Mouse (Mus musculus) brain, embryonic 14.5 days (tissue): ENCODE measurements around the gene Ebf1. TPM values are rescaled to one million over a fixed set of nuclear protein-coding genes. Genes with fewer than 3 reads are reported as not detected.

ENCODE experiments used
- DNase-seq: peaks from one replicate; pipeline ENCODE4 v3.0.0-alpha.2; 2011; ENCODE audit warnings: low read depth
- CTCF ChIP-seq: fragments of 200-500 bp; IDR thresholded peaks from 2 replicates; pipeline ENCODE4 v1.5.1; 2012; ENCODE audit warnings: inconsistent platforms, mild to moderate bottlenecking, moderate library complexity, borderline replicate concordance; ENCODE audit not compliant: insufficient read depth, insufficient read length; ENCODE audit errors: extremely low read depth
- POLR2A ChIP-seq: fragments of 200-500 bp; IDR thresholded peaks from 2 replicates; pipeline ENCODE4 v1.6.1; 2012; ENCODE audit warnings: mild to moderate bottlenecking, inconsistent platforms, borderline replicate concordance; ENCODE audit not compliant: poor library complexity, insufficient read depth, insufficient read length, severe bottlenecking; ENCODE audit errors: extremely low read depth
- polyA plus RNA-seq: library from polyadenylated mRNA; depleted of rRNA; stranded (reverse); fragments of >200 nt; gene quantifications from 2 replicates; pipeline ENCODE4 v1.2.3, GENCODE M21; 2012

Ebf1 gene
- polyA plus RNA-seq, 1 experiment: 53.1 TPM

GRCm38 (mm10) chr11:44621615-44622014 lies 4.5 kb downstream of the Ebf1 start:
- TF ChIP-seq POLR2A (no peak), CTCF (no peak)
- DNase-seq: no peak

GRCm38 (mm10) chr11:44622023-44622731 lies 5.1 kb downstream of the Ebf1 start:
- TF ChIP-seq CTCF (no peak), POLR2A (no peak)
- peak; percentile 78 for DNase-seq

DNA sequence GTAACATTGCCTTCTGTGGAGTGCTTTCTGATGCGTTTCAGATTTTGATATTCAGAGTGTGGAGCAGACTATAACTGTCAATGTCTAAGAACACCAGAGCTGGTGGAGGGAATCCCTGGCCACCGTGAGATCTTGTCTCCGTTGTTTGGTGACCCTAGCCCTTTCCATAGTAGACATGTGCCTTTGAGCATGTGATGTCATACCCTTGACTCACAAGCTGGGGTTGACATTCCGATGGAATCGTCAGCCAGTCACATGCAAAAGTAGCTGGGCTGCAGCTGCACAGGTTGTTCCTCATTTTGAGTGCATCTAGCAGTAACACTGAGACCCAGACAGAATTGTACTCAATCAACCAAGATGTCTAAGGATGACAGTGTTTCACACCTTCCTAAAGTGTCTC lies 7.4 kb downstream of the Ebf1 start:
- TF ChIP-seq POLR2A (no peak), CTCF (no peak)

DNA sequence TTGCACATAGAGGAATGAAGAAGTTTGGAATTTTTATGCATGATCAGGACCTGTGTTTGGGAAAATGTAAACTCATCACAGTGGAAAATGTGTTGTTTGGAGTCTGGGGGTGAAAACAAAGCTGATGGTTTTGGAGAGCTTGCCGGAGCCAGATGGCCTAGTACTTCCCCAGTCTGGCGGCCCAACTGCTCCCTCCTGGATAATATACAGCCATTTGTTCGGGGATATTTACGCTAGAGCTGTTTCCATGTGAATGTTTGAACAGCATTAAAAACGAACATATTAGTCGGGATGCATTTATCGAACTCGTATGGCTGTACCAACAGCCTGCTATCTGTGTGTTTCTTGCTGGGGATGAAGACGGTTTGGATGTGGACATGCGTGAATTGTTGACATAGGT lies 8.9 kb downstream of the Ebf1 start:
- DNase-seq: peak; percentile 86
- no peak for TF ChIP-seq POLR2A
- no peak for TF ChIP-seq CTCF

More for the DNA sequence above, 7.4 kb downstream of the Ebf1 start:
- no peak for DNase-seq

GRCm38 (mm10) chr11:44628412-44628811 lies 11.3 kb downstream of the Ebf1 start:
- TF ChIP-seq CTCF (no peak), POLR2A (no peak)

GRCm38 (mm10) chr11:44632064-44632968 lies 15.2 kb downstream of the Ebf1 start:
- DNase-seq: no peak
- TF ChIP-seq CTCF (no peak), POLR2A (no peak)

More at GRCm38 (mm10) chr11:44628412-44628811, 11.3 kb downstream of the Ebf1 start:
- DNase-seq: no peak

GRCm38 (mm10) chr11:44633001-44633693 lies 16.0 kb downstream of the Ebf1 start:
- no peak for TF ChIP-seq CTCF
- TF ChIP-seq POLR2A: no peak
- DNase-seq: no peak

DNA sequence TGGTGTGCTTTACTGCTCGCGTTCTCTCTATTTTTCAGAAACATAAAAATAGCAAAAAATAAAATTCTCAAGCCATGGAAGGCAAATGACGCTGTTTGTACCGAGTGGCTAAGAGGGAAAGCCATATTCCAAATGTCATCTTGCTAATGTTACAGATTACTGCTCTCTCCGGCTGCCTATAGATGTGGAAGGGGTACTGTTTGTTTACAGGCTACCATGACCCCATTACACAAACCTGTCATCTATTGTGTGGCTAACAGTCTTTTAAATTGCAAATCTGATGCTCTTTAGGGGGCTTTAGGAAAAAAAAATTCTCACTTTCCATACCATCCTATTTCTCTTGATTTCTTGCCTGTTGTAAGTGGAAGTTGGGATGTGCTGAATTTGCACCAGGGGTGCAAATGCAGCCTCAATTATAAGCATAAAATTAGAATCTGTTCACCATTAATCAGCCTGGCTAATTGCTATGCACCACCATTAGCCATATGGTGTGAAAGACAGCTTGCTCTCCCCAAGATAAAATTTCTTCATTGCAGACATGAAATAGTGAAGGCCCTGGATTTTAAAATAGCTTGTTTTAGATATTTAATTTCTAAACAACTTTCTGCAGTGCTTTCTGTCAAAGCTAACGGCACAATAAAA lies 17.6 kb downstream of the Ebf1 start:
- DNase-seq: peak; percentile 83
- TF ChIP-seq CTCF (no peak), POLR2A (no peak)

DNA sequence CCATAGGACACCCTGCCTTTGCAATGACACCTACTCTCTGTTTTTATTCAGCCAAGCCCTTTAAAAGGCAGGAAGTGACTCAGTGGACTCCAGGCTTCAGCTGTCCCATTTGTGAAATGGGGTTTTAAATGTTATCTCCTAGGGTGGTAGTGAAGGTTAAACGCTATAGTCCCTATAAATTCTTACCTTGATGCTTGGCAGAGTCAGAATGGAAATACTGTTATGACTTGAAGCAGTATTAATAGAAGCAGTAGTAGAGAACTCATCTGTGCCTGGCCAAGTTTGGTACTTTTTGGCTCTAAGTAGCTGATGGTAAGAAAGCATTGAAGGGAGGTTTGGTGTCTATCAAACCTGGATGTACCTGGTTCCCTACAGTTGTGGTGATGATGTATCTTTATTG lies 19.1 kb downstream of the Ebf1 start:
- TF ChIP-seq CTCF (no peak), POLR2A (no peak)
- DNase-seq: no peak

GRCm38 (mm10) chr11:44638193-44638754 lies 21.2 kb downstream of the Ebf1 start:
- no peak for TF ChIP-seq CTCF
- no peak for TF ChIP-seq POLR2A
- DNase-seq: no peak
